In the genomic region with DNA sequence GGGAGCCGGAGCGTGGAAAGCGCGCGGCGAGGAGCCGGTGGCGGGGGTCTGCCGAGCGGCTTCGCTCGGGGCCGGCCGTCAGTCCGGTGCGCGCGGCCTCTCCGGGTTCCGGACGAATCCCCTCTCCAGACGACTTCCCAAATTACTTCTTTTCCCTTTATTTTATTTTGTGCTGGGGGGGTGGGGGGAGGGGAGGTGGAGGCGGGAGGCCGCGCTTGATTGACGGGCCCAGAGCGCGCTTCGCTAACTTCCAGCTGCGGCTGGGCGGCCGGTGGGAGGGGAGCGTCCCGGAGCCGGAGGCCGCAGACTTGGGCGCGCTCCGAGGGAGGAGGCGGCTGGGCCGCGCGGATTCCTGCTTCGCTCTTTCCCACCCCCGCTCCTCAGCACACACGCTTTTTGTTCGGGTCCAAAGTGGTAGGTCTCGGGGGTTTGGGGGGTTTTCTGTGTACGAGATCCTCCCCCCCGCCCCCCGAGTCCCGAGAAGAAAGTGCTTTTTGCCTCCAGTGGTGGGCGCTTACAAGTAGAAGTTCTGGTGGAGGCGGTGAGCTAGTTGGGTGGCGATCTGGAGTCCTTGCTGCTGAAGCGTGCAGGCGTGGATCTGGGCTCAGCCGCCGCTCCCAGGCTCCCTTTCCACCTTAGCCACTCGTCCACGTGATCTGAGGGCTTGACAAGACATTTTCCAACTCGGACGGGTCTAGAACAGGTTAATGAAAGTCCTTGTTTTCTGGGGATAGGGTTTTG, we compare ENCODE assay signal across 7 mouse cellular contexts. TPM values are rescaled to one million over a fixed set of nuclear protein-coding genes. Genes with fewer than 3 reads are reported as not detected.
DNase-seq lines count a peak whose midpoint lies in the region; ATAC-seq lines count a peak whose summit lies in the region.

No protein-coding gene starts in this region.

- peak overlapping the region; percentile 99 for H3K9ac ChIP-seq in limb, embryonic 15.5 days
- peak overlapping the region; percentile 96 for H3K9ac ChIP-seq in midbrain, embryonic 16.5 days (ENCODE audit: low read depth, low read length)

- WGBS in limb, embryonic 15.5 days: under 1% methylated on average over 62 of the region's 63 CpGs
- WGBS in midbrain, embryonic 16.5 days: under 1% methylated on average over 32 of the region's 63 CpGs

- no peaks in the 10 kb centered on the region for H3K9me3 ChIP-seq in limb, embryonic 15.5 days
- H3K9me3 ChIP-seq in midbrain, embryonic 16.5 days (replicated peaks; ENCODE audit: control insufficient read depth, low read length, poor library complexity, severe bottlenecking): no peaks in the 10 kb centered on the region

- peaks cover 46% of the 10 kb centered on the region for H3K4me1 ChIP-seq in limb, embryonic 15.5 days
- peaks cover 28% of the 10 kb centered on the region for H3K4me1 ChIP-seq in midbrain, embryonic 16.5 days (ENCODE audit: control insufficient read depth, insufficient read depth, low read length)

- ATAC-seq in limb, embryonic 15.5 days (ENCODE audit: insufficient number of reproducible peaks, low FRiP score, low TSS enrichment, low read depth): peak; percentile 57; the same call in 1 of the 2 replicates
- ATAC-seq in midbrain, embryonic 16.5 days: 0 out of 2 replicates have a peak, but pooled peaks have one; percentile 2

- H3K27ac ChIP-seq in limb, embryonic 15.5 days: peak overlapping the region; percentile 100
- H3K27ac ChIP-seq in midbrain, embryonic 16.5 days (ENCODE audit: low read length): peak overlapping the region; percentile 95

- peak overlapping the region; percentile 73 for H3K4me2 ChIP-seq in limb, embryonic 15.5 days
- peak overlapping the region; percentile 72 for H3K4me2 ChIP-seq in midbrain, embryonic 16.5 days (ENCODE audit: low read length)

- peak overlapping the region; percentile 98 for H3K4me3 ChIP-seq in limb, embryonic 15.5 days
- peak overlapping the region; percentile 88 for H3K4me3 ChIP-seq in midbrain, embryonic 16.5 days (ENCODE audit: low read depth, low read length)

- H3K36me3 ChIP-seq in limb, embryonic 15.5 days: no peaks in the 10 kb centered on the region
- H3K36me3 ChIP-seq in midbrain, embryonic 16.5 days (ENCODE audit: control insufficient read depth, insufficient read depth, low read length): no peaks in the 10 kb centered on the region

- H3K27me3 ChIP-seq in limb, embryonic 15.5 days: no peaks in the 10 kb centered on the region
- no peaks in the 10 kb centered on the region for H3K27me3 ChIP-seq in midbrain, embryonic 16.5 days (ENCODE audit: control insufficient read depth, insufficient read depth, low read depth, low read length)

- peak; percentile 73 for DNase-seq in adrenal gland, adult 8-10 months
- peak; percentile 62 for DNase-seq in embryo, embryonic 11.5 days (ENCODE audit: low read depth, low spot score)
- peak; percentile 99 for DNase-seq in heart, adult 11 months
- peak; percentile 83 for DNase-seq in kidney, adult 18-20 months
- peak; percentile 79 to 81 for DNase-seq in spleen, postnatal 36 days (ENCODE audit: low spot score in 2 of 2)

RNA-seq across cellular contexts. Expression of a gene that starts 0.9 kb away (rescaled TPM):
- 1 to 10 TPM; 5.7 to 7.4 (median 6.7) TPM for total RNA-seq in adrenal gland, adult 8-10 months (2022)
- polyA plus RNA-seq in limb, embryonic 15.5 days (2015; fragmentation: Nextera tagmentation; extraction: Ambion mirVana): 9.6 and 10.0 TPM in 2 replicates
- 3.1 and 3.4 TPM in 2 replicates for polyA plus RNA-seq in midbrain, embryonic 16.5 days (2015; fragmentation: Nextera tagmentation; extraction: Ambion mirVana)

RNA-seq across cellular contexts. Expression of a gene that starts 1.6 kb away (rescaled TPM):
- total RNA-seq in adrenal gland, adult 8-10 months (2022): 10 to 100 TPM in 3 of 4 experiments, 1 to 10 TPM in 1; 8.5 to 14.1 (median 10.7) TPM
- polyA plus RNA-seq in limb, embryonic 15.5 days (2015; fragmentation: Nextera tagmentation; extraction: Ambion mirVana): 16.9 and 18.1 TPM in 2 replicates
- 14.7 and 15.7 TPM in 2 replicates for polyA plus RNA-seq in midbrain, embryonic 16.5 days (2015; fragmentation: Nextera tagmentation; extraction: Ambion mirVana)

RNA-seq across cellular contexts. Expression of a gene that starts 33.0 kb away (rescaled TPM):
- total RNA-seq in adrenal gland, adult 8-10 months (2022): 10 to 100 TPM; 19.1 to 25.6 (median 22.9) TPM
- 11.8 and 13.0 TPM in 2 replicates for polyA plus RNA-seq in limb, embryonic 15.5 days (2015; fragmentation: Nextera tagmentation; extraction: Ambion mirVana)
- 6.2 and 7.6 TPM in 2 replicates for polyA plus RNA-seq in midbrain, embryonic 16.5 days (2015; fragmentation: Nextera tagmentation; extraction: Ambion mirVana)

RNA-seq across cellular contexts. Expression of a gene that starts 46.3 kb away (rescaled TPM):
- 1 to 10 TPM in 1 of 4 experiments, under 1 TPM in 3; 0.35 to 1.1 (median 0.63) TPM for total RNA-seq in adrenal gland, adult 8-10 months (2022)
- polyA plus RNA-seq in limb, embryonic 15.5 days (2015; fragmentation: Nextera tagmentation; extraction: Ambion mirVana): 1.0 and 1.2 TPM in 2 replicates
- 10.6 and 11.6 TPM in 2 replicates for polyA plus RNA-seq in midbrain, embryonic 16.5 days (2015; fragmentation: Nextera tagmentation; extraction: Ambion mirVana)

RNA-seq across cellular contexts. Expression of a gene that starts 46.3 kb away (rescaled TPM):
- total RNA-seq in adrenal gland, adult 8-10 months (2022): under 1 TPM; 0.15 to 0.24 (median 0.23) TPM
- 3.4 and 4.0 TPM in 2 replicates for polyA plus RNA-seq in limb, embryonic 15.5 days (2015; fragmentation: Nextera tagmentation; extraction: Ambion mirVana)
- 1.3 and 1.9 TPM in 2 replicates for polyA plus RNA-seq in midbrain, embryonic 16.5 days (2015; fragmentation: Nextera tagmentation; extraction: Ambion mirVana)

Comparison
In these comparisons a context has a peak if more than half of its experiments do, and no peak if none do; other contexts are left out.
1. Peak in every context shown above with its lines: DNase-seq, ATAC-seq, H3K4me3 ChIP-seq and H3K27ac ChIP-seq.